Mouse (Mus musculus) erythroblast, embryonic 14.5 days (primary cell): ENCODE results near the gene Agtrap. TPM values are rescaled to one million over a fixed set of nuclear protein-coding genes. Genes with fewer than 3 reads are reported as not detected.
A peak's percentile ranks its signal among the peaks of the same experiment; 100 is the strongest.
"Not testable (repeated sequence)": the region's sequence is repeated elsewhere in the genome, so short reads cannot be mapped to it uniquely, and the experiment has no call there.

Experiments
- H3K27me3 ChIP-seq: 2 replicates; pipeline ENCODE4 v1.6.1; 2012; ENCODE audit warnings: inconsistent platforms; ENCODE audit not compliant: control insufficient read depth
- H3K36me3 ChIP-seq: 2 replicates; pipeline ENCODE4 v1.6.1; 2012; ENCODE audit warnings: mild to moderate bottlenecking, inconsistent platforms; ENCODE audit not compliant: control insufficient read depth
- H3K4me1 ChIP-seq: 2 replicates; pipeline ENCODE4 v1.6.1; 2012; ENCODE audit warnings: inconsistent platforms; ENCODE audit not compliant: control insufficient read depth
- H3K4me3 ChIP-seq: replicated peaks from 2 replicates; pipeline ENCODE3; 2012; ENCODE audit warnings: moderate library complexity, mild to moderate bottlenecking, inconsistent platforms
- H3K9me3 ChIP-seq: 2 replicates; pipeline ENCODE4 v1.6.1; 2012; ENCODE audit warnings: low read length, inconsistent platforms, mixed read lengths; ENCODE audit not compliant: control insufficient read depth
- GATA1 ChIP-seq: IDR thresholded peaks from 2 replicates; pipeline ENCODE4 v1.6.1; 2012; ENCODE audit warnings: low read length, inconsistent platforms, mixed read lengths
- TAL1 ChIP-seq: IDR thresholded peaks from 3 replicates; pipeline ENCODE4 v1.6.1; 2012; ENCODE audit warnings: low read length, inconsistent platforms, mixed read lengths
- polyA plus RNA-seq: library from polyadenylated mRNA; stranded (reverse); fragments of >175 nt; gene quantifications from 2 replicates; pipeline ENCODE4 v1.2.3, GENCODE M21; 2012

The Agtrap gene
- polyA plus RNA-seq, 1 experiment, result 0.17 TPM

- Histone ChIP-seq H3K9me3 (no peaks in the 10 kb centered on the region), H3K4me3 (peak overlapping the region; percentile 44), H3K4me1 (peaks cover 98% of the 10 kb centered on the region), H3K36me3 (peaks cover 71% of the 10 kb centered on the region), H3K27me3 (no peaks in the 10 kb centered on the region)
- TF ChIP-seq GATA1, result no peak
- TF ChIP-seq TAL1, result no peak
Observed at GRCm38 (mm10) chr4:148044113-148044512, 43.7 kb downstream of the Agtrap start.

GRCm38 (mm10) chr4:148043327-148043726 is 44.5 kb downstream of the Agtrap start:
- H3K27me3 ChIP-seq, H3K9me3 ChIP-seq: not testable (repeated sequence)
- Histone ChIP-seq H3K36me3 (peaks cover 63% of the 10 kb centered on the region), H3K4me3 (peak overlapping the region; percentile 88), H3K4me1 (peaks cover 95% of the 10 kb centered on the region)

DNA sequence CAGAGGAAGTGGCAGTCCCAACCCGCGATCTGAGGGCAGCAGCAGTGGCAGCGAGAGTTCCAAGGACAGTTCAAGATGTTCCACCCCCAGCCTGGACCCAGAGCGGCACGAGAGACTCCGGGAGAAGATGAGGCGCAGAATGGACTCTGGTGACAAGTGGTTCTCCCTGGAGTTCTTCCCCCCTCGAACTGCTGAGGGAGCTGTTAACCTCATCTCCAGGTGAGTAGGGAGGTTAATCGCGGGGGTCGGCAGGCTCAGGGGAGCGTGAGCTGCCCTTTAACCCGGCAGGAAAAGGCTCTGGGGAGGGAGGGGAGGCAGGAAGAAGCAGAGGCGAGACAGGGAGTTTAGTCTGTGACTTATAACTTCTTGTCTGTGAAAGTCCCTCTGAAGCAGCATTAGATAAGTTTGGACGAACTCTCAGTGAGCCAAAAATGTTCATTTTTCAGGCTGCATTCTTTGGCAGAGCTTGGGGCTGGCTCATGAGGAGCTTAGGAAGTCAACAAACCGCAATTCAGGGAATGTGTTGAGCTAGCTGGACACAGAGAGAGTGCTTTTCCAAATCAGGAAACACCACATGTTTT is 46.1 kb downstream of the Agtrap start:
- no peaks in the 10 kb centered on the region for H3K9me3 ChIP-seq
- peaks cover 89% of the 10 kb centered on the region for H3K4me1 ChIP-seq
- H3K4me3 ChIP-seq, result peak overlapping the region; percentile 88
- no peak for TF ChIP-seq TAL1
- H3K27me3 ChIP-seq, result no peaks in the 10 kb centered on the region
- H3K36me3 ChIP-seq, result peaks cover 47% of the 10 kb centered on the region

DNA sequence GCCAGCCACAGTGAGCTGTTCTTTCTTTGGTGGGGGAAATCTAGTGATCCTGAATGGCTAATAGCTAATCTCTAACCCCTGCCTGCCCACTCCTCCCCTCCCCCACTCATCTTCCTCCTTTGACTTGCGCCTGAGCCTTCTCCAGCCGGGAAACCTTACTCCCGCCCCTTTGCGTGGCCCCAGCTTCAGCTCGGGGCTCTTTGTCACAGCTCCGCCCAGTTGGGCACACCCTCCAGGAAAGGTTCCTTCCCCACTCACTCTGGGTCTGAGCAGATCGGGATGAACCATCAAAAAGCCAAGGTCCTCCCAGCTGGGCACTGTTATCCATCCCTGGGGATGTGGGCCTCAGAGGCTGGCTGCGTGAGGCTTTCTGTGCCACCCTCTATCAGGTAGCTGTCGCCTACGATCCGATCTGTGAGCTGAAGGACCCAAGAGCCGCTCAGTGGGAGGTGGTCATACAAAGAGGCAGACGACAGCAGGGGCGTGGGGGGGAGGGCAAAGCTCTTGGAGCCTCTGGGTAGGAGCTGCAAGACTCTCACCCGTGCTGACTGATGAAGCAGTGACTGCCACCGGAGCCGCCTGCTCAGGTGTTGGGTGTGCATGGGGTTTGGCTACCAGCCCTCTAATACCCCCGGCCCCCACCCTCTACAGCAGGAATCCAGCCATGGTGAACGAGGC is 46.8 kb downstream of the Agtrap start:
- Histone ChIP-seq H3K36me3 (peaks cover 42% of the 10 kb centered on the region), H3K27me3 (no peaks in the 10 kb centered on the region), H3K4me3 (peak overlapping the region; percentile 88), H3K9me3 (no peaks in the 10 kb centered on the region), H3K4me1 (peaks cover 83% of the 10 kb centered on the region)
- TF ChIP-seq TAL1, result no peak
- TF ChIP-seq GATA1, result no peak

DNA sequence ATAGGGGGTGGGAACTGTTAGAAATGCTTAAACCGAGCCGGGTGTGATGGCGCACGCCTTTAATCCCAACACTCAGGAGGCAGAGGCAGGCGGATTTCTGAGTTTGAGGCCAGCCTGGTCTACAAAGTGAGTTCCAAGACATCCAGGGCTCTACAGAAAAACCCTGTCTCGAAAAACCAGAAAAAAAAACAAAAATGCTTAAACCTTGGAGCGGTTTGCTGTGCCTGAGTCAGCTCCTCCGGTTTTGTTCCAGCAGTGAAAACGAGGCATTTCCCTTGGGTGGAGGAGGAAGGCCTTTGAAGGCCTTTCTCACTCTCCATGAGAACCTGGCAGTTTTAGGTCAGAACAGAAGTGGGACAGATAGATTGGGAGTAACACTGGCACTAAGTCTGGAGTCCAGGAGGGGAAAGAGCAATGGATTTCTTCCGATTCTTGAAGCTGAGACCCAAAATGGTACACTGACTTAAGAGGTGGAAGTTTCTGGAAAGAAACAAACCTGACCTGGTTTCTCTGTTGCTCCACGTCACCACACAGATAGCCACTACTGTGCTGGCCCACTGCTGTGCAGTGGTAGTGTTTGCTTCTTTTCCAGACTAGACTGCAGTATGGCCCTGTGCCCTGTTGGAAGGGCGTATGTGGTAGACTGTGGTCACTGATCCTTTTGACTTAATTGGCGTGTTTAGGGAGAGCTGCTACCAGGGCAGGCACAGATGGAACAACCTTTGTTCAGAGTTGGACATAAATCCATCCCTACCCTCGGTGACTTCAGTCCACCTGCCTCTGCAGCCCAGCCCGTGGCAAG is 47.6 kb downstream of the Agtrap start:
- Histone ChIP-seq H3K27me3 (no peaks in the 10 kb centered on the region), H3K4me3 (peak overlapping the region; percentile 88), H3K9me3 (no peaks in the 10 kb centered on the region), H3K4me1 (peaks cover 74% of the 10 kb centered on the region), H3K36me3 (peaks cover 33% of the 10 kb centered on the region)
- TF ChIP-seq GATA1, result no peak
- TF ChIP-seq TAL1, result no peak

GRCm38 (mm10) chr4:148039254-148040028 is 48.4 kb downstream of the Agtrap start:
- Histone ChIP-seq H3K36me3 (peaks cover 26% of the 10 kb centered on the region), H3K4me1 (peaks cover 66% of the 10 kb centered on the region), H3K27me3 (no peaks in the 10 kb centered on the region), H3K4me3 (peak overlapping the region; percentile 88), H3K9me3 (no peaks in the 10 kb centered on the region)
- no peak for TF ChIP-seq TAL1
- TF ChIP-seq GATA1, result no peak

DNA sequence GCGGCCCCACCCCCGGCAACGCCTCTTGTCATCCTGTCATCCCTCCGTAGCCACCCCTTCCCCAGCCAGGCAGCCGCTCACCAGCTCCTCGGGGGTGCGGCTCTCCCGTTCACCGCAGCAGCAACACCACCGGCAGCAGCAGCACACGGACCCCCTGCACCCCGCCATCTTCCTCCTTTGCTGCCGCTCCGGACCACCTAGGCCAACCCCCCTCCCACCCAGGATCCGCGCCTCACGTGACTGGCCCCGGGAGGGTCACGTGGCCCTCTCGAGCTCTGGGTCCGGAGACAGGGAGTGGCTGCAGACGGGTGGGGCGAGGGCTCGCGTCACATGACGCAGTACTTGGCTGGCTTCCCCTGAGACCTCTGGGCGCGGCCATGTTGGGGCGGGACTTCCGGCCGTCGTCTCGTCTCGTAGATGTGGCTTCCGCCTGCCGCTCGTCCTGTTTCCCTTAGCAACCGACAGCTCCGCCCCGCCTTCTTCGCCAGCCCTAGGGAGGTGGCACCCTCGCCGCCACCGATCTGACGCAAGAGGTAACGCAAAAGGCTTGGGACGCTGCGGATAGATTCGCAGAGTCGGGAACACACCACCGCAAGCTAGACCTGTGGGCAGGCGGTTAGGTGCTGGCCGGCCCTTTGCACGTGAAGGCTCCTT is 49.1 kb downstream of the Agtrap start, which contains the start of the genes Clcn6 and Mthfr:
Gene Clcn6, minus strand, starts transcription at position 222 of the 654 bp plus-strand sequence.
Gene Mthfr, plus strand, starts transcription at position 478 of the 654 bp plus-strand sequence.
- no peaks in the 10 kb centered on the region for H3K9me3 ChIP-seq
- peak within 1 kb of the TSS; percentile 88 for H3K4me3 ChIP-seq
- peaks cover 20% of the 10 kb centered on the region for H3K36me3 ChIP-seq
- H3K27me3 ChIP-seq, result no peaks in the 10 kb centered on the region
- H3K4me1 ChIP-seq, result peaks cover 59% of the 10 kb centered on the region
- TF ChIP-seq TAL1 (no peak), GATA1 (no peak)

GRCm38 (mm10) chr4:148038079-148038599 is 49.7 kb downstream of the Agtrap start:
- peaks cover 55% of the 10 kb centered on the region for H3K4me1 ChIP-seq
- no peak for TF ChIP-seq TAL1
- TF ChIP-seq GATA1, result no peak
- peak overlapping the region; percentile 88 for H3K4me3 ChIP-seq
- peaks cover 16% of the 10 kb centered on the region for H3K36me3 ChIP-seq
- H3K27me3 ChIP-seq, result no peaks in the 10 kb centered on the region
- no peaks in the 10 kb centered on the region for H3K9me3 ChIP-seq
